ENCODE assay signal across 25 mouse cellular contexts in the genomic region with DNA sequence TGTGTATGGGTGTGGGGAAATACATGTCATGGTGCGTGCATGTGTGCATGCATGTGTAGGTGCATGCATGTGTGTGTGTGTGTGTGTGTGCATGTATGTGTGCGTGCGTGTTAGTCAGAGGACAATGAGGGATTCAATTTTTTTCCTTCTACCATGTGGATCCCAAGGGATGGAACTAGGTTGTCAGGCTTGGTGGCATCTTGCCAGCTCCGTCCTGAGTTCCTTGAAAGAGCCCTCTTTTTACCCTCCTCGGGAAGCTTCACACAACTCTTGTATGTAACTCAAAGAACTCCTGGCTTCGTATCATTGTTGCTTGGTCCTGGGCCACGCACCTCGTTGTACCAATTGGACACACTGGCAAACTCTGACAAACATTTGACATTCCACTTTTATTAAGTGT.
DNase-seq lines count a peak whose midpoint lies in the region; ATAC-seq and TF ChIP-seq lines count a peak whose summit lies in the region.
"Had no signal": no experiment of that assay in that cellular context is flagged by ENCODE, and none has a peak within 500 bp of the region (broad histone marks: within the 10 kb centered on the region; RNA-seq: fewer than 3 reads in every experiment).

No protein-coding gene starts in this region.

- H3K27me3 ChIP-seq in hindbrain, postnatal 0 days (ENCODE audit: insufficient read depth, low read length): no peaks in the 10 kb centered on the region; the same call in 1 of the 2 replicates
- H3K27me3 ChIP-seq in hindbrain, embryonic 14.5 days (ENCODE audit: control insufficient read depth, insufficient read depth, low read length): no peaks in the 10 kb centered on the region
- H3K27me3 ChIP-seq in midbrain, postnatal 0 days (ENCODE audit: insufficient read depth, low read length): no peaks in the 10 kb centered on the region
- H3K27me3 ChIP-seq in midbrain, embryonic 11.5 days (ENCODE audit: control insufficient read depth, insufficient read depth, low read length): no peaks in the 10 kb centered on the region
- H3K27me3 ChIP-seq: CH12.LX; embryonic facial prominence, embryonic 13.5 days; intestine, embryonic 15.5 days had no signal

- WGBS in hindbrain, postnatal 0 days: 50% methylated on average over 8 of the region's 8 CpGs
- 67% methylated on average over 8 of the region's 8 CpGs for WGBS in hindbrain, embryonic 14.5 days
- WGBS in midbrain, postnatal 0 days: 76% methylated on average over 8 of the region's 8 CpGs
- WGBS in midbrain, embryonic 11.5 days: 92% methylated on average over 8 of the region's 8 CpGs

- no peaks in the 10 kb centered on the region for H3K9me3 ChIP-seq in hindbrain, postnatal 0 days (ENCODE audit: low read length)
- H3K9me3 ChIP-seq in hindbrain, embryonic 14.5 days (ENCODE audit: control insufficient read depth, low read length): no peaks in the 10 kb centered on the region
- no peaks in the 10 kb centered on the region for H3K9me3 ChIP-seq in midbrain, postnatal 0 days (ENCODE audit: low read length)
- no peaks in the 10 kb centered on the region for H3K9me3 ChIP-seq in midbrain, embryonic 11.5 days (ENCODE audit: control insufficient read depth, low read length)
- H3K9me3 ChIP-seq: embryonic facial prominence, embryonic 10.5 days; embryonic facial prominence, embryonic 13.5 days; forebrain, embryonic 13.5 days; G1E; heart, embryonic 12.5 days; heart, embryonic 15.5 days; hindbrain, embryonic 15.5 days; intestine, embryonic 15.5 days had no signal

- no peak overlapping the region for H3K4me3 ChIP-seq in hindbrain, postnatal 0 days (ENCODE audit: low read length)
- no peak overlapping the region for H3K4me3 ChIP-seq in hindbrain, embryonic 14.5 days (replicated peaks; ENCODE audit: low read length)
- no peak overlapping the region for H3K4me3 ChIP-seq in midbrain, postnatal 0 days (ENCODE audit: low read depth, low read length)
- no peak overlapping the region for H3K4me3 ChIP-seq in midbrain, embryonic 11.5 days (ENCODE audit: low read depth, low read length)
- H3K4me3 ChIP-seq: embryonic facial prominence, embryonic 10.5 days; embryonic facial prominence, embryonic 13.5 days; erythroblast, embryonic 14.5 days; forebrain, embryonic 13.5 days; gastrocnemius, adult 2 months; heart, embryonic 12.5 days; heart, embryonic 15.5 days; hindbrain, embryonic 15.5 days; intestine, embryonic 15.5 days had no signal

- no peak for ATAC-seq in hindbrain, postnatal 0 days
- ATAC-seq in hindbrain, embryonic 14.5 days (ENCODE audit: low FRiP score): no peak
- no peak for ATAC-seq in midbrain, postnatal 0 days (ENCODE audit: low FRiP score)
- no peak for ATAC-seq in midbrain, embryonic 11.5 days (ENCODE audit: low FRiP score)
- ATAC-seq: forebrain, embryonic 13.5 days; forebrain, postnatal 0 days; intestine, embryonic 15.5 days had no signal

- H3K27ac ChIP-seq in hindbrain, postnatal 0 days: no peak overlapping the region
- no peak overlapping the region for H3K27ac ChIP-seq in hindbrain, embryonic 14.5 days
- no peak overlapping the region for H3K27ac ChIP-seq in midbrain, postnatal 0 days (ENCODE audit: low read depth, low read length)
- no peak overlapping the region for H3K27ac ChIP-seq in midbrain, embryonic 11.5 days (ENCODE audit: low read depth, low read length)
- H3K27ac ChIP-seq: embryonic facial prominence, embryonic 10.5 days; embryonic facial prominence, embryonic 13.5 days; forebrain, embryonic 13.5 days; gastrocnemius, adult 2 months; heart, embryonic 15.5 days; hindbrain, embryonic 15.5 days; intestine, embryonic 15.5 days had no signal

- H3K9ac ChIP-seq in hindbrain, postnatal 0 days (replicated peaks; ENCODE audit: low read length): no peak overlapping the region
- H3K9ac ChIP-seq in hindbrain, embryonic 14.5 days: no peak overlapping the region
- no peak overlapping the region for H3K9ac ChIP-seq in midbrain, postnatal 0 days (replicated peaks; ENCODE audit: low read length, poor library complexity, severe bottlenecking)
- no peak overlapping the region for H3K9ac ChIP-seq in midbrain, embryonic 11.5 days (ENCODE audit: low read length)
- H3K9ac ChIP-seq: embryonic facial prominence, embryonic 13.5 days; forebrain, embryonic 13.5 days; forebrain, postnatal 0 days; heart, embryonic 12.5 days; heart, embryonic 15.5 days; hindbrain, embryonic 15.5 days; intestine, embryonic 15.5 days had no signal

- H3K4me1 ChIP-seq in hindbrain, postnatal 0 days (ENCODE audit: insufficient read depth, low read length): 0 out of 2 replicates have a peak, but pooled peaks cover 3% of the 10 kb centered on the region
- H3K4me1 ChIP-seq in hindbrain, embryonic 14.5 days (replicated peaks; ENCODE audit: control insufficient read depth, insufficient read depth, low read length): no peaks in the 10 kb centered on the region
- no peaks in the 10 kb centered on the region; the same call in 1 of the 2 replicates for H3K4me1 ChIP-seq in midbrain, postnatal 0 days (ENCODE audit: insufficient read depth, low read length)
- H3K4me1 ChIP-seq in midbrain, embryonic 11.5 days (ENCODE audit: control insufficient read depth, insufficient read depth, low read length): peaks cover 2% of the 10 kb centered on the region; the same call in 1 of the 2 replicates
- H3K4me1 ChIP-seq: embryonic facial prominence, embryonic 13.5 days; heart, embryonic 12.5 days; heart, embryonic 15.5 days; intestine, embryonic 15.5 days had no signal

- H3K36me3 ChIP-seq in hindbrain, postnatal 0 days (ENCODE audit: insufficient read depth, low read length): no peaks in the 10 kb centered on the region
- H3K36me3 ChIP-seq in hindbrain, embryonic 14.5 days (replicated peaks; ENCODE audit: control insufficient read depth, insufficient read depth): no peaks in the 10 kb centered on the region
- no peaks in the 10 kb centered on the region for H3K36me3 ChIP-seq in midbrain, postnatal 0 days (ENCODE audit: insufficient read depth, low read length)
- H3K36me3 ChIP-seq in midbrain, embryonic 11.5 days (ENCODE audit: control insufficient read depth, insufficient read depth, low read length): no peaks in the 10 kb centered on the region
- H3K36me3 ChIP-seq: embryonic facial prominence, embryonic 10.5 days; embryonic facial prominence, embryonic 13.5 days; G1E; heart, embryonic 12.5 days; heart, embryonic 15.5 days; hindbrain, embryonic 15.5 days; intestine, embryonic 15.5 days had no signal

- no peak overlapping the region for H3K4me2 ChIP-seq in hindbrain, postnatal 0 days (ENCODE audit: low read depth, low read length)
- H3K4me2 ChIP-seq in hindbrain, embryonic 14.5 days (replicated peaks): no peak overlapping the region
- H3K4me2 ChIP-seq in midbrain, postnatal 0 days (ENCODE audit: low read depth, low read length, poor library complexity, severe bottlenecking): no peak overlapping the region
- no peak overlapping the region for H3K4me2 ChIP-seq in midbrain, embryonic 11.5 days
- H3K4me2 ChIP-seq: embryonic facial prominence, embryonic 13.5 days; forebrain, embryonic 13.5 days; heart, embryonic 12.5 days; heart, embryonic 15.5 days; hindbrain, embryonic 15.5 days; intestine, embryonic 15.5 days had no signal

- peak; percentile 39 for DNase-seq in cerebellum, postnatal 10 days
- DNase-seq in cerebellum, postnatal 4 days (ENCODE audit: low spot score in 2 of 2): no peak
- DNase-seq in hindbrain, postnatal 0 days (ENCODE audit: low spot score): peak; percentile 50
- DNase-seq in hindbrain, embryonic 14.5 days (ENCODE audit: low spot score): no peak
- peak; percentile 27 for DNase-seq in midbrain, postnatal 0 days (ENCODE audit: low spot score)
- DNase-seq in midbrain, embryonic 11.5 days (ENCODE audit: low spot score, missing footprints): no peak
- peak; percentile 35 for DNase-seq in 3T3-L1 (ENCODE audit: low read depth, low spot score)
- no peak for DNase-seq in spleen, adult 18-20 months
- DNase-seq: B cell, adult 2 months; cerebellum, adult 18-20 months; cerebellum, adult 9-10 months; cerebellum, postnatal 25 days; embryo, embryonic 11 days; forebrain, postnatal 0 days had no signal

- TF ChIP-seq CTCF in hindbrain, postnatal 0 days (IDR thresholded peaks at IDR 0.05; ENCODE audit: low read depth): no peak
- TF ChIP-seq CTCF in midbrain, postnatal 0 days (IDR thresholded peaks at IDR 0.05): no peak

Comparison
In these comparisons a context has a peak if more than half of its experiments do, and no peak if none do; other contexts are left out.
1. DNase-seq: peak in cerebellum, postnatal 10 days (2 of 2), hindbrain, postnatal 0 days (single experiment), midbrain, postnatal 0 days (single experiment) and 3T3-L1 (single experiment); none in cerebellum, postnatal 4 days (0 of 2), hindbrain, embryonic 14.5 days (single experiment), midbrain, embryonic 11.5 days (single experiment) and spleen, adult 18-20 months (0 of 2).